Mouse (Mus musculus) hematopoietic stem cell, adult 5-6 weeks (primary cell): ENCODE measurements around the gene Fbxw14. TPM values are rescaled to one million over a fixed set of nuclear protein-coding genes. Genes with fewer than 3 reads are reported as not detected.
"Not testable (repeated sequence)": the region's sequence is repeated elsewhere in the genome, so short reads cannot be mapped to it uniquely, and the experiment has no call there.

Experiments used
- ATAC-seq, 2 experiments: fragments of 125-278 bp in 1 of 2; replicated peaks in 1 of 2; 2 replicates each; pipeline ENCODE4 v1.8.0; 2016 to 2017; ENCODE audit warnings: inconsistent platforms in 2 of 2, mild to moderate bottlenecking in 2 of 2, moderate number of reproducible peaks in 2 of 2, low read depth in 1 of 2, moderate TSS enrichment in 1 of 2; ENCODE audit not compliant: low FRiP score in 2 of 2, poor library complexity in 2 of 2, severe bottlenecking in 2 of 2, insufficient read depth in 1 of 2, low TSS enrichment in 1 of 2
- total RNA-seq: library from RNA; stranded (forward); fragments of 172-1452, 232-1000 nt; gene quantifications from 2 replicates; pipeline ENCODE4 v1.2.3, GENCODE M21; 2017

The Fbxw14 gene
- not detected in 2 replicates for total RNA-seq

DNA sequence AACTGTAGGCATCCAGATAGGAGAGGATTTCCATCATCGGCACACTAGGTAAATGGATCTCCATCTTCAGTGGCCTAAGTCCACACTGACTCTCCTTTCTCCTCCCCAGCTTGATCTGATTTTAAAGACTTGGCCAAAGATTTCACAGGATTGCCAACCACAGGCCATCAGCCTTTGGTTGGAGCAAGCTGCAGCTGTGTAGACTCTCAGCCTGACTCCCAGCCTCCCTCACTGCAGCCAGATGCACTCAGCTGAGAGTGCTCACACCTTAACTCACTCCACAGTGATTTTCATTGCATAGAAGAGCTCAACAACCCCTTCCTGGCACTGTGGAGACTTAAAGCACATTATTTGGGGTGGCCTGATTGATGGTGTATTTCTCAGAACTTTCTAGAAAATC lies at the start of gene Fbxw14:
Fbxw14 (minus strand) TSS at position 101 of the 400 bp plus-strand sequence.
- not testable (repeated sequence) for ATAC-seq

DNA sequence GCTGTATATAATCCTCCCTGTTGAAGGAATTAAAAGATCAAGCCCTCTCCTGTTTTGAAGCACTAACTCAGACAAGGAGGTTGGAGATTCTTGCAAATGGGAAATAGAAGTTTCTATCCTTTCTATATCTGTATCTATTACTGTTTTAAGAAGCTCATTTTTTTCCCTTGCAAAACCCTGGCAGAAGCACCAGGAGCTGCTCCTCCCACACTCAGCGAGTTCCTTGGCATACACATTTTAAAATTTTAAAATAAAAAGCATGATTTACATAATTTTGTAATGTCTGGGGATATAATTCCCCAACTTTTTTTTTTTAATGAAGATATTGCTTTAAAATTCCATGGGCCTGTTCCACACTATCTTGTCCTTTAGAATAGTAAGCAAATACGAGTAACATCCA lies 24.4 kb downstream of the Fbxw14 start:
- no peak for ATAC-seq

DNA sequence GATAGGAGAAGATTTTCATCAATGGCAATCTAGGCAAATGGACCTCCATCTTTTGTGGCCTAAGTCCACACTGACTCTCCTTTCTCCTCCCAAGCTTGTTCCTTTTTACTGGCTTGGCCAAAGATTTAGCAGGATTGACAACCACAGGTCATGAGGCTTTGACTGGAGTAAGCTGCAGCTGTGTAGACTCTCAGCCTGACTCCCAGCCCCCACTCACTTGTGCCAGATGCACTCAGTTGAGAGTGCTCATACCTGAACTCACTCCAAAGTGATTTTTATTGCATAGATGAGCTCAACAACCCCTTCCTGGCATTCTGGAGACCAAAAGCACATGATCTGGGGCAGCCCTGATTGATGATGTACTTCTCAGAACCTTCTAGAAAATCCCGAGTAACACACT lies 52.8 kb downstream of the Fbxw14 start, which contains the start of gene Fbxw20:
Fbxw20 (minus strand) TSS at position 101 of the 400 bp plus-strand sequence.
- no peak for ATAC-seq

Other genes starting within 250 kb of the Fbxw14 start
- 416 and 906 TPM in 2 replicates for gene Shisa5, start 249.1 kb downstream of the Fbxw14 start, total RNA-seq
- 5.9 and 13.9 TPM in 2 replicates for gene Trex1, start 227.9 kb downstream of the Fbxw14 start, total RNA-seq
- 20.9 and 25.5 TPM in 2 replicates for gene Atrip, start 213.6 kb downstream of the Fbxw14 start, total RNA-seq
- gene Ccdc51, start 205.2 kb downstream of the Fbxw14 start, total RNA-seq, result 13.3 and 17.6 TPM in 2 replicates
- gene Tma7, start 205.1 kb downstream of the Fbxw14 start, total RNA-seq, result 60.9 and 142 TPM in 2 replicates
- gene Plxnb1, start 192.3 kb downstream of the Fbxw14 start, total RNA-seq, result 0.60 and 1.1 TPM in 2 replicates
- not detected in 2 replicates for gene Fbxw21, start 125.6 kb downstream of the Fbxw14 start, total RNA-seq
- gene Fbxw13, start 91.7 kb downstream of the Fbxw14 start, total RNA-seq, result not detected in 2 replicates
- not detected in 2 replicates for gene Fbxw20, start 52.9 kb downstream of the Fbxw14 start, total RNA-seq
- not detected in 2 replicates for gene Fbxw28, start 52.0 kb upstream of the Fbxw14 start, total RNA-seq
- not detected in 2 replicates for gene Fbxw22, start 116.6 kb upstream of the Fbxw14 start, total RNA-seq
- gene Fbxw16, start 161.5 kb upstream of the Fbxw14 start, total RNA-seq, result not detected in 2 replicates
- not detected in 2 replicates for gene Fbxw19, start 208.2 kb upstream of the Fbxw14 start, total RNA-seq